Mouse (Mus musculus) thymus, adult 2 months (tissue): Measurements from ENCODE around the gene Rgs8. TPM values are rescaled to one million over a fixed set of nuclear protein-coding genes. Genes with fewer than 3 reads are reported as not detected.

Experiments
- DNase-seq: peaks from one replicate; pipeline ENCODE4 v3.0.0; 2021
- H3K27ac ChIP-seq: fragments of 200-500 bp; 2 replicates; pipeline ENCODE4 v1.5.1; 2012; ENCODE audit warnings: low read length, control low read depth; ENCODE audit not compliant: control insufficient read depth, insufficient read depth
- H3K27me3 ChIP-seq: fragments of 200-500 bp; 2 replicates; pipeline ENCODE4 v1.6.1; 2012; ENCODE audit warnings: mild to moderate bottlenecking, low read length, moderate library complexity, mixed read lengths; ENCODE audit not compliant: control insufficient read depth, insufficient read depth
- H3K36me3 ChIP-seq: fragments of 200-500 bp; 2 replicates; pipeline ENCODE4 v1.6.1; 2012; ENCODE audit warnings: mild to moderate bottlenecking, low read length, moderate library complexity; ENCODE audit not compliant: control insufficient read depth, insufficient read depth
- H3K4me1 ChIP-seq: fragments of 200-500 bp; replicated peaks from 2 replicates; pipeline ENCODE4 v1.6.1; 2012; ENCODE audit warnings: low read length; ENCODE audit not compliant: control insufficient read depth, insufficient read depth
- H3K4me3 ChIP-seq: fragments of 200-500 bp; 2 replicates; pipeline ENCODE4 v1.5.1; 2012; ENCODE audit warnings: mild to moderate bottlenecking, low read length, control low read depth, moderate library complexity; ENCODE audit not compliant: control insufficient read depth, insufficient read depth
- CTCF ChIP-seq: fragments of 200-500 bp; IDR thresholded peaks from 2 replicates; pipeline ENCODE4 v1.5.1; 2012; ENCODE audit warnings: mild to moderate bottlenecking, control low read depth, low read length, moderate library complexity, borderline replicate concordance; ENCODE audit not compliant: control insufficient read depth, poor library complexity, insufficient read depth; ENCODE audit errors: extremely low read depth
- POLR2A ChIP-seq: fragments of 200-500 bp; IDR thresholded peaks from 2 replicates; pipeline ENCODE4 v1.6.1; 2012; ENCODE audit warnings: mild to moderate bottlenecking, low read length, control low read depth, moderate library complexity; ENCODE audit not compliant: control insufficient read depth, poor library complexity, insufficient read depth; ENCODE audit errors: extremely low read depth
- WGBS: fragments of 180-500 bp; shearing (Covaris S2); methylation state at CpG from one replicate; pipeline ENCODE4 v1.1.7; 2018; 5-methylcytosine and 5-hydroxymethylcytosine counted together
- polyA plus RNA-seq: library from polyadenylated mRNA; depleted of rRNA; stranded (reverse); fragments of >200 nt; gene quantifications from 2 replicates; pipeline ENCODE4 v1.2.3, GENCODE M21; 2012

Rgs8 gene
- polyA plus RNA-seq, 1 experiment: 0.20 TPM

- Histone ChIP-seq H3K36me3 (no peaks in the 10 kb centered on the region), H3K27me3 (no peaks in the 10 kb centered on the region), H3K27ac (no peak overlapping the region), H3K4me3 (no peak overlapping the region), H3K4me1 (peaks cover 7% of the 10 kb centered on the region)
- WGBS: 97% methylated on average over 5 of the region's 5 CpGs
- TF ChIP-seq CTCF: no peak
- no peak for TF ChIP-seq POLR2A
- no peak for DNase-seq
Observed at GRCm38 (mm10) chr1:153636821-153637220, 16.0 kb upstream of the Rgs8 start.

- Histone ChIP-seq H3K4me3 (no peak overlapping the region), H3K36me3 (no peaks in the 10 kb centered on the region), H3K4me1 (peaks cover 7% of the 10 kb centered on the region), H3K27me3 (no peaks in the 10 kb centered on the region), H3K27ac (no peak overlapping the region)
- WGBS: 24% methylated on average over 9 of the region's 9 CpGs
- no peak for TF ChIP-seq CTCF
- TF ChIP-seq POLR2A: no peak
- DNase-seq: peak; percentile 2
Observed at GRCm38 (mm10) chr1:153641492-153641939, 11.3 kb upstream of the Rgs8 start.

- H3K27me3 ChIP-seq: no peaks in the 10 kb centered on the region
- no peak overlapping the region for H3K27ac ChIP-seq
- DNase-seq: no peak
- 73% methylated on average over 13 of the region's 13 CpGs for WGBS
- no peak for TF ChIP-seq POLR2A
- no peak for TF ChIP-seq CTCF
- no peak overlapping the region for H3K4me3 ChIP-seq
- no peaks in the 10 kb centered on the region for H3K36me3 ChIP-seq
- peaks cover 7% of the 10 kb centered on the region for H3K4me1 ChIP-seq
Observed at GRCm38 (mm10) chr1:153641940-153642501, 10.8 kb upstream of the Rgs8 start.

- Histone ChIP-seq H3K4me3 (no peak overlapping the region), H3K27me3 (peaks cover 2% of the 10 kb centered on the region; the same call in 1 of the 2 replicates)
- 65% methylated on average over 5 of the region's 5 CpGs for WGBS
Observed at GRCm38 (mm10) chr1:153653674-153654073, 849 bp downstream of the Rgs8 start.

GRCm38 (mm10) chr1:153659666-153660065 is 6.8 kb downstream of the Rgs8 start:
- no peak for DNase-seq
- no peaks in the 10 kb centered on the region for H3K27me3 ChIP-seq
- no peaks in the 10 kb centered on the region for H3K36me3 ChIP-seq
- WGBS: 92% methylated on average over 9 of the region's 9 CpGs
- H3K27ac ChIP-seq: no peak overlapping the region
- TF ChIP-seq POLR2A (no peak), CTCF (no peak)
- no peak overlapping the region for H3K4me3 ChIP-seq
- no peaks in the 10 kb centered on the region for H3K4me1 ChIP-seq

More at GRCm38 (mm10) chr1:153653674-153654073, 849 bp downstream of the Rgs8 start:
- DNase-seq: no peak
- Histone ChIP-seq H3K4me1 (no peaks in the 10 kb centered on the region), H3K36me3 (no peaks in the 10 kb centered on the region), H3K27ac (no peak overlapping the region)
- TF ChIP-seq POLR2A: no peak

- H3K4me1 ChIP-seq: no peaks in the 10 kb centered on the region
- TF ChIP-seq CTCF (no peak), POLR2A (no peak)
- no peak for DNase-seq
- H3K36me3 ChIP-seq: no peaks in the 10 kb centered on the region
- 77% methylated on average over 15 of the region's 15 CpGs for WGBS
- no peaks in the 10 kb centered on the region for H3K27me3 ChIP-seq
- no peak overlapping the region for H3K4me3 ChIP-seq
- H3K27ac ChIP-seq: no peak overlapping the region
Observed at GRCm38 (mm10) chr1:153660982-153661688, 8.3 kb downstream of the Rgs8 start.
